Mouse (Mus musculus) embryonic facial prominence, embryonic 15.5 days (tissue): ENCODE data around the gene Tcf20. TPM values are rescaled to one million over a fixed set of nuclear protein-coding genes. Genes with fewer than 3 reads are reported as not detected.
A peak's percentile ranks its signal among the peaks of the same experiment; 100 is the strongest.

ENCODE experiments used
- ATAC-seq: fragments of 200-750 bp; cut with Nextera tagmentation; 2 replicates; pipeline ENCODE4 v1.8.0; 2017; ENCODE audit warnings: low read depth, moderate TSS enrichment; ENCODE audit not compliant: insufficient number of reproducible peaks, low FRiP score, low TSS enrichment
- H3K27ac ChIP-seq: fragments of 300-500 bp; sonication (generic); replicated peaks from 2 replicates; pipeline ENCODE4 v1.5.1; 2015; ENCODE audit warnings: mild to moderate bottlenecking, inconsistent platforms
- H3K27me3 ChIP-seq: fragments of 300-500 bp; sonication (generic); 2 replicates; pipeline ENCODE4 v1.6.1; 2015; ENCODE audit warnings: inconsistent platforms
- H3K36me3 ChIP-seq: fragments of 300-500 bp; sonication (generic); 2 replicates; pipeline ENCODE4 v1.6.1; 2015; ENCODE audit warnings: mild to moderate bottlenecking, inconsistent platforms
- H3K4me1 ChIP-seq: fragments of 300-500 bp; sonication (generic); 2 replicates; pipeline ENCODE4 v1.6.1; 2015; ENCODE audit warnings: inconsistent platforms
- H3K4me2 ChIP-seq: fragments of 300-500 bp; sonication (generic); replicated peaks from 2 replicates; pipeline ENCODE4 v1.6.1; 2015; ENCODE audit warnings: mild to moderate bottlenecking, inconsistent platforms
- H3K4me3 ChIP-seq: fragments of 300-500 bp; sonication (generic); replicated peaks from 2 replicates; pipeline ENCODE4 v1.5.1; 2015; ENCODE audit warnings: mild to moderate bottlenecking, inconsistent platforms
- H3K9ac ChIP-seq: fragments of 300-500 bp; sonication (generic); 2 replicates; pipeline ENCODE4 v1.6.1; 2015; ENCODE audit warnings: inconsistent platforms
- H3K9me3 ChIP-seq: fragments of 300-500 bp; sonication (generic); replicated peaks from 2 replicates; pipeline ENCODE4 v1.6.1; 2016; ENCODE audit warnings: inconsistent platforms
- whole genome bisulfite sequencing: fragments of 180-500 bp; shearing (Covaris S2); methylation state at CpG from one replicate; pipeline ENCODE4 v1.1.7; 2015; 5-methylcytosine and 5-hydroxymethylcytosine counted together
- microRNA-seq: library from miRNA; unstranded; fragments of <30 nt; microRNA quantifications from one replicate; pipeline ENCODE4, GENCODE M21; 2016; ENCODE audit warnings: borderline number of aligned reads
- polyA plus RNA-seq: library from polyadenylated mRNA; unstranded; fragments of >200 nt; fragmentation: Nextera tagmentation; extraction: Ambion mirVana; gene quantifications from 2 replicates; pipeline ENCODE4 v1.2.1, GENCODE M21; 2015

Gene Tcf20
- polyA plus RNA-seq, 1 experiment from 2014 or later, result 10.5 TPM

DNA sequence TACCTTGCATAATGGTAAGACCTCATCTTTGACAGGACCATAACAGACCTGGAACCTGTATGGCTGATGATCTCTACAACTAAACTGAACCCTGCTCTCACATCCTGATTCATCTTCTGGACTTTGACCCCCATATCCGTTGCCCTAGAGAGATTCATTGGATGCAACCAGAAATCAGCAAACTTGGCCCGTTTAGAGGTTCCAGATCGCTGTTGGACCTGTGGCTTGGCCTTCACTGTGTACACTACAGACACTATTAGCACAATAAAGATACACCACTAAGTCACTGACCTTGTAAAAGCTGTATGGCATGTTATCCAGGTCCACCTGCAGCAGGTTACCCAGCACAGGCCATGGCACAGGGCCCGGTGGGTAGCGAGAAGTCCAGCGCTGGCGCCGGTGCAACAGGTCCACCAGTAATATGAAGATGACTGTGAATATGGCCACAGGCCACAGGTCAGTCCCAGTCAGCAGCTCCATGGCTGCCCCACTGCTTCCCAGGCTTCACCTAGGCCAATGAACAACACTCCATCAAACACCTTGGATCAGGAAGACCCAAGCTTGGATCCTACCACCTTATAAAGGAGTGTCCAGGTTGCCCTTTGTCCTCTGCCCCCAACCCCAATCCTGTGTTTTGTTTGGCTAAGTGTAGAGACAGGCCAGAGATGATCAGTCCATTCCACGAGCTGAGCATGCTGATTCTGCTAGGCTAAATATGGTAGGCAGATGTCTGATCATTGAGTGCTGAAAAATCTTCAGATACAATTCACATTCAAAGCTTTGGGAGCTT is 223.8 kb downstream of the Tcf20 start, which contains the start of gene Cyp2d40:
TSS of gene Cyp2d40 (minus strand) at position 553 of the 790 bp plus-strand sequence.
- no peaks in the 10 kb centered on the region for H3K27me3 ChIP-seq
- ATAC-seq, result no peak
- no peak within 1 kb of the TSS for H3K4me3 ChIP-seq
- H3K9ac ChIP-seq, result no peak within 1 kb of the TSS
- no peak within 1 kb of the TSS for H3K27ac ChIP-seq
- 92% methylated on average over 9 of the region's 9 CpGs for WGBS
- no peaks in the 10 kb centered on the region for H3K9me3 ChIP-seq
- no peaks in the 10 kb centered on the region for H3K36me3 ChIP-seq
- H3K4me1 ChIP-seq, result no peaks in the 10 kb centered on the region
- H3K4me2 ChIP-seq, result no peak within 1 kb of the TSS

Small RNA genes lying within 50 kb of the gene (microRNA-seq; reads per million reads assigned to microRNA genes)
- gene Gm27618, result not detected
- 17.8 reads per million, percentile 35 among the genes with 10 or more reads in this experiment for gene Mir3080

Other genes starting within 250 kb of the Tcf20 start
- gene Cyp2d40, start 223.7 kb downstream of the Tcf20 start, polyA plus RNA-seq, result not detected in 2 replicates
- gene Cyp2d26, start 193.6 kb downstream of the Tcf20 start, polyA plus RNA-seq, result not detected in 2 replicates
- 5.2 and 6.1 TPM in 2 replicates for gene Nfam1, start 45.4 kb upstream of the Tcf20 start, polyA plus RNA-seq
- 64.6 and 68.1 TPM in 2 replicates for gene Serhl, start 101.6 kb upstream of the Tcf20 start, polyA plus RNA-seq
- gene Rrp7a, start 134.9 kb upstream of the Tcf20 start, polyA plus RNA-seq, result 69.5 and 76.2 TPM in 2 replicates
- 142 and 147 TPM in 2 replicates for gene Poldip3, start 161.5 kb upstream of the Tcf20 start, polyA plus RNA-seq
- gene Cyb5r3, start 184.7 kb upstream of the Tcf20 start, polyA plus RNA-seq, result 163 and 185 TPM in 2 replicates